In the genomic region with DNA sequence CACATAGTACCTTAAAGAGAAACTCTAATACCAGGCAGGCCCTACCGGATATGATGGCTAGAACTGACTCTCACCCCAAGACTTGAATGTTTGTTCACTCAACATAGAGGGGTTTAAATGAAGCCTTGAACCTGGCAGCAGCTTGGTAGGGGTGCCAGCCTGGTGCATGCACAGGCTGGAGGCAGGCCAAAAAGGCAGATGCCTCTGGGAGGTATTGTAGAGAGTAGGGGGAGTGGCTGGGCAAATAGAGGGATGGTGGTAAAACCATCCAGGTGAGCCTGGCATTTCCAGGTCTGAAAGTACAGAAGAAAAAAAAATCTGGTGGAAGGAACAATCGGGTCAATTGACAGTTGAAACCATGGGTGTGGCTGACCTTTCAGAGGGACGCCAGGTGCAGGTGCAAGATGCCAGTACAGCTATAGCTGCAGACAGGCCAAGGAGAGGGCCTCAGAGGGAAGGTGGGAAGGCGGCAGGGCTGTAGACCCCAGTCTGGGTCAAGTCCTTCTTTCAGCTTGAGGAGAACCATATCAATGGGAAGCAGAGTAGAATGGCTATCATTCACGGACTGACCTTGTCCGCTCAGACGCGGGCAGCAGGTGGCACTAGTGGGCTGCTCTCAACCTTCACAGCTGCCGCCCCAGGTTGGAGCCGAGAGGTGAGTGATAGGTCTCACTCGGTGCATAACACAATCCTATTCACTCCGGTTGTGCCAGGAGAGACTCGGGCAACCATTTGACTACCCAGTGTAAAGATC, we compare ENCODE assay signal across 8 mouse cellular contexts. TPM values are rescaled to one million over a fixed set of nuclear protein-coding genes. Genes with fewer than 3 reads are reported as not detected.
DNase-seq lines count a peak whose midpoint lies in the region; ATAC-seq and TF ChIP-seq lines count a peak whose summit lies in the region.

No protein-coding gene starts in this region.

- TF ChIP-seq CTCF in gastrocnemius, adult 2 months (IDR thresholded peaks at IDR 0.05) = peak; percentile 96; the same call in 1 of the 2 replicates
- peak; percentile 85 for TF ChIP-seq CTCF in spleen, adult 2 months (IDR thresholded peaks at IDR 0.05; ENCODE audit: extremely low read depth, insufficient read depth, insufficient read length, insufficient replicate concordance)

- TF ChIP-seq POLR2A in spleen, adult 2 months (IDR thresholded peaks at IDR 0.05; ENCODE audit: low read depth, low read length) = no peak

- no peaks in the 10 kb centered on the region for H3K36me3 ChIP-seq in limb, embryonic 11.5 days (ENCODE audit: control insufficient read depth, insufficient read depth, low read length)
- H3K36me3 ChIP-seq in midbrain, embryonic 10.5 days = no peaks in the 10 kb centered on the region
- H3K36me3 ChIP-seq in spleen, adult 2 months (ENCODE audit: control insufficient read depth, insufficient read depth, low read length) = no peaks in the 10 kb centered on the region

- H3K27me3 ChIP-seq in limb, embryonic 11.5 days (ENCODE audit: control insufficient read depth, insufficient read depth, low read length) = no peaks in the 10 kb centered on the region
- H3K27me3 ChIP-seq in midbrain, embryonic 10.5 days (ENCODE audit: low read depth, poor library complexity, severe bottlenecking) = peaks cover 28% of the 10 kb centered on the region
- H3K27me3 ChIP-seq in spleen, adult 2 months (ENCODE audit: control insufficient read depth, insufficient read depth, low read length) = peaks cover 1% of the 10 kb centered on the region; the same call in 1 of the 2 replicates

- no peak overlapping the region for H3K9ac ChIP-seq in limb, embryonic 11.5 days (ENCODE audit: low read length)

- H3K4me3 ChIP-seq in gastrocnemius, adult 2 months = peak overlapping the region; percentile 54
- no peak overlapping the region for H3K4me3 ChIP-seq in limb, embryonic 11.5 days (ENCODE audit: low read depth, low read length)
- H3K4me3 ChIP-seq in midbrain, embryonic 10.5 days = 0 out of 2 replicates have a peak overlapping the region, but pooled peaks have one; percentile 22
- H3K4me3 ChIP-seq in spleen, adult 2 months (ENCODE audit: extremely low read depth, insufficient read depth, insufficient read length) = no peak overlapping the region

- H3K9me3 ChIP-seq in limb, embryonic 11.5 days (ENCODE audit: control insufficient read depth, low read length) = no peaks in the 10 kb centered on the region
- H3K9me3 ChIP-seq in midbrain, embryonic 10.5 days (replicated peaks) = no peaks in the 10 kb centered on the region

- H3K4me1 ChIP-seq in limb, embryonic 11.5 days (ENCODE audit: control insufficient read depth, insufficient read depth, low read length) = no peaks in the 10 kb centered on the region
- H3K4me1 ChIP-seq in midbrain, embryonic 10.5 days = peaks cover 10% of the 10 kb centered on the region; the same call in 1 of the 2 replicates
- no peaks in the 10 kb centered on the region for H3K4me1 ChIP-seq in spleen, adult 2 months (ENCODE audit: control insufficient read depth, insufficient read depth, insufficient read length)

- ATAC-seq in inflammation-experienced regulatory T-cells, adult 6 months = peak; percentile 83
- no peak for ATAC-seq in limb, embryonic 11.5 days (ENCODE audit: insufficient number of reproducible peaks, low FRiP score, low TSS enrichment, low read depth)

- intact Hi-C loops in gastrocnemius, adult 2 months (cut with DNase I) = loop anchor here (1.0 kb wide), 1 partner anchor 27 kb away; no protein-coding TSS in a partner anchor

- peak overlapping the region; percentile 56; the same call in 1 of the 2 replicates for H3K27ac ChIP-seq in gastrocnemius, adult 2 months
- no peak overlapping the region for H3K27ac ChIP-seq in limb, embryonic 11.5 days (replicated peaks; ENCODE audit: low read depth, low read length)
- no peak overlapping the region for H3K27ac ChIP-seq in midbrain, embryonic 10.5 days (replicated peaks)
- H3K27ac ChIP-seq in spleen, adult 2 months (ENCODE audit: insufficient read depth, low read length) = no peak overlapping the region

- DNase-seq in ovary, postnatal 14 days (ENCODE audit: low spot score) = peak; percentile 55
- no peak for DNase-seq in ovary, postnatal 10 days (ENCODE audit: low spot score)
- DNase-seq in cerebellum, adult 9-10 months = peak; percentile 88
- DNase-seq in gastrocnemius, adult 2 months = peak; percentile 87
- peak; percentile 79 for DNase-seq in limb, embryonic 11.5 days (ENCODE audit: low spot score)
- peak; percentile 63 for DNase-seq in midbrain, embryonic 10.5 days (ENCODE audit: low spot score)
- peak; percentile 17 to 58 for DNase-seq in spleen, adult 2 months (ENCODE audit: low read depth in 1 of 2, low spot score in 2 of 2)

- 16% methylated on average over 13 of the region's 13 CpGs for WGBS in limb, embryonic 11.5 days
- WGBS in midbrain, embryonic 10.5 days = 14% methylated on average over 13 of the region's 13 CpGs
- 21% methylated on average over 13 of the region's 13 CpGs for WGBS in spleen, adult 2 months

- H3K4me2 ChIP-seq in limb, embryonic 11.5 days (ENCODE audit: low read depth, severe bottlenecking) = no peak overlapping the region

RNA-seq across cellular contexts. Expression of a gene that starts 9.8 kb away (rescaled TPM):
- total RNA-seq in gastrocnemius, adult 2 months (2021) = 10 to 100 TPM; 52.2 to 53.1 TPM
- 10 to 100 TPM; 61.4 to 67.5 (median 65.3) TPM for polyA plus RNA-seq in inflammation-experienced regulatory T-cells, adult 6 months (2017; shearing (Covaris generic))
- polyA plus RNA-seq in limb, embryonic 11.5 days (2014; fragmentation: Nextera tagmentation; extraction: Ambion mirVana) = 57.6 and 62.7 TPM in 2 replicates
- 62.2 and 64.0 TPM in 2 replicates for polyA plus RNA-seq in midbrain, embryonic 10.5 days (2016; fragmentation: Nextera tagmentation; extraction: Ambion mirVana)
- 26.7 and 28.2 TPM in 2 replicates for polyA plus RNA-seq in spleen, adult 2 months (2012; rRNA removed)

RNA-seq across cellular contexts. Expression of a gene that starts 25.0 kb away (rescaled TPM):
- total RNA-seq in gastrocnemius, adult 2 months (2021) = 10 to 100 TPM; 20.5 to 44.4 TPM
- polyA plus RNA-seq in inflammation-experienced regulatory T-cells, adult 6 months (2017; shearing (Covaris generic)) = not detected
- polyA plus RNA-seq in limb, embryonic 11.5 days (2014; fragmentation: Nextera tagmentation; extraction: Ambion mirVana) = 0.47 and 0.48 TPM in 2 replicates
- polyA plus RNA-seq in midbrain, embryonic 10.5 days (2016; fragmentation: Nextera tagmentation; extraction: Ambion mirVana) = 6.4 and 13.2 TPM in 2 replicates
- 3.5 TPM in 2 replicates for polyA plus RNA-seq in spleen, adult 2 months (2012; rRNA removed)

RNA-seq across cellular contexts. Expression of a gene that starts 49.9 kb away (rescaled TPM):
- total RNA-seq in gastrocnemius, adult 2 months (2021) = not detected
- polyA plus RNA-seq in inflammation-experienced regulatory T-cells, adult 6 months (2017; shearing (Covaris generic)) = not detected
- polyA plus RNA-seq in limb, embryonic 11.5 days (2014; fragmentation: Nextera tagmentation; extraction: Ambion mirVana) = not detected in 2 replicates
- polyA plus RNA-seq in midbrain, embryonic 10.5 days (2016; fragmentation: Nextera tagmentation; extraction: Ambion mirVana) = 0.29 TPM in 1 of 2 replicates, not detected in the other
- not detected in 2 replicates for polyA plus RNA-seq in spleen, adult 2 months (2012; rRNA removed)

Comparison
In these comparisons a context has a peak if more than half of its experiments do, and no peak if none do; other contexts are left out.
1. H3K4me3 ChIP-seq: peak in gastrocnemius, adult 2 months (single experiment) and midbrain, embryonic 10.5 days (single experiment); none in limb, embryonic 11.5 days (single experiment) and spleen, adult 2 months (single experiment).